Mouse (Mus musculus) ovary, adult 18-20 months (tissue): ENCODE results near the gene Armcx3.
"Not testable (repeated sequence)": the region's sequence is repeated elsewhere in the genome, so short reads cannot be mapped to it uniquely, and the experiment has no call there.

Source experiments
- DNase-seq: peaks from one replicate; pipeline ENCODE4 v3.0.0; 2022; ENCODE audit warnings: low spot score, mixed read lengths

Gene Armcx3

GRCm38 (mm10) chrX:134756434-134757292 lies at the start of gene Armcx3:
Gene Armcx3 (plus strand): TSS chrX:134756595.
- peak; percentile 37 for DNase-seq

- no peak for DNase-seq
These were observed 39.5 kb upstream of the Armcx3 start for GRCm38 (mm10) chrX:134716863-134717262.

GRCm38 (mm10) chrX:134717752-134718308 lies 38.6 kb upstream of the Armcx3 start, which contains the start of gene Armcx1:
Gene Armcx1 (plus strand): TSS chrX:134717963.
- peak; percentile 38 for DNase-seq

- peak; percentile 42 for DNase-seq
These were observed 37.9 kb upstream of the Armcx3 start for GRCm38 (mm10) chrX:134718524-134718923.

GRCm38 (mm10) chrX:134723762-134724161 lies 32.6 kb upstream of the Armcx3 start:
- DNase-seq = not testable (repeated sequence)

GRCm38 (mm10) chrX:134729778-134730177 lies 26.6 kb upstream of the Armcx3 start:
- no peak for DNase-seq

- no peak for DNase-seq
These were observed 18.6 kb upstream of the Armcx3 start for GRCm38 (mm10) chrX:134737796-134738195.

- DNase-seq = no peak
These were observed 17.2 kb upstream of the Armcx3 start for GRCm38 (mm10) chrX:134739160-134739559.

GRCm38 (mm10) chrX:134741862-134742261 lies 14.5 kb upstream of the Armcx3 start:
- no peak for DNase-seq

GRCm38 (mm10) chrX:134746459-134746858 lies 9.9 kb upstream of the Armcx3 start:
- DNase-seq = no peak

GRCm38 (mm10) chrX:134750764-134751592 lies 5.4 kb upstream of the Armcx3 start, which contains the start of gene Armcx6:
Gene Armcx6 (minus strand): TSS chrX:134751417.
- DNase-seq = peak; percentile 73

GRCm38 (mm10) chrX:134751910-134752309 lies 4.5 kb upstream of the Armcx3 start:
- DNase-seq = no peak

- DNase-seq = no peak
These were observed 3.8 kb upstream of the Armcx3 start for GRCm38 (mm10) chrX:134752584-134752983.

- DNase-seq = no peak
These were observed 1.0 kb downstream of the Armcx3 start for GRCm38 (mm10) chrX:134757293-134757995.

GRCm38 (mm10) chrX:134763428-134764198 lies 7.2 kb downstream of the Armcx3 start:
- not testable (repeated sequence) for DNase-seq

- DNase-seq = no peak
These were observed 31.3 kb downstream of the Armcx3 start for GRCm38 (mm10) chrX:134787728-134788127.

- peak; percentile 15 for DNase-seq
These were observed 51.7 kb downstream of the Armcx3 start for GRCm38 (mm10) chrX:134807833-134808754.

- peak; percentile 55 for DNase-seq
These were observed 52.4 kb downstream of the Armcx3 start, which contains the start of gene Armcx2 for GRCm38 (mm10) chrX:134808755-134809224. Gene Armcx2 (minus strand): TSS chrX:134809221.
